Mouse (Mus musculus) right cerebral cortex, postnatal 14 days (tissue): ENCODE measurements around the gene Tdrd7.

ENCODE experiments used
- DNase-seq: peaks from one replicate; pipeline ENCODE4 v3.0.0; 2022

Tdrd7 gene

DNA sequence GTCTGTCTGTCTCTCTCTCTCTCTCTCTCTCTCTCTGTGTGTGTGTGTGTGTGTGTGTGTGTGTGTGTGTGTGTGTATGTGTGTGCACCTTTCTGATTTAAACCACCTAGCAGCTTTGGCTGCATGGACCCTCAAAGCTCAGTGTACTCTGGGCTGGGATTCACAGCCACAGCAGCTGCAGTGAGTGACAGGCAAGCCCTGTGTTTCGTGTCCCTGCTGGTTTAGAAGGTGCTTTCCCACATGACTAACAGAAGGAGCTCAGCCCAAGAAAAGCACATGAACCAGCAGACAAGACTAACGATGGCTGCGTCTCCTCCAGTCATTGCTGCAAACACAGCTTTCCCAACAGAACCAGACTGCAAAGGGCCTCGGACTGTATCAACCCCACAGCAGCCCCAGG is 82.8 kb downstream of the Tdrd7 start:
- no peak for DNase-seq

DNA sequence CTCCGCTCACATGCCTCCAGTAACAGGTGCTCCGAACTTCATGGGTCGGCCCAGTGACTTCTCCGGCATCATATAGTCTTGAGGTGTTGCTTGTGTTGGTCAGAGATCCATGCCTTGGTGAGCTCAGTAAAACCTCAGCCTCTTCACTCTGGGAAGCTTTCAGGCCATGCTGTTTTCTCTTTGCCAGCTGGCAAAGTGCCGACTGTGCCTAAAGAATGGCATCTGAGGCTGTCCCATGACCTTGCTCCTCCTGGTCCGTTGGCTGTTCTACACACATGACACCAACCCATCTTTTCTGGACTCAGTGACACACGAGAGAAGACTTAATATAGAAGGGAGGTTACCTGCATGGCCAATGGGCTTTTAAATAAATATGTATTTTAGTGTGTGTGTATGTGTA is 83.3 kb downstream of the Tdrd7 start:
- no peak for DNase-seq

DNA sequence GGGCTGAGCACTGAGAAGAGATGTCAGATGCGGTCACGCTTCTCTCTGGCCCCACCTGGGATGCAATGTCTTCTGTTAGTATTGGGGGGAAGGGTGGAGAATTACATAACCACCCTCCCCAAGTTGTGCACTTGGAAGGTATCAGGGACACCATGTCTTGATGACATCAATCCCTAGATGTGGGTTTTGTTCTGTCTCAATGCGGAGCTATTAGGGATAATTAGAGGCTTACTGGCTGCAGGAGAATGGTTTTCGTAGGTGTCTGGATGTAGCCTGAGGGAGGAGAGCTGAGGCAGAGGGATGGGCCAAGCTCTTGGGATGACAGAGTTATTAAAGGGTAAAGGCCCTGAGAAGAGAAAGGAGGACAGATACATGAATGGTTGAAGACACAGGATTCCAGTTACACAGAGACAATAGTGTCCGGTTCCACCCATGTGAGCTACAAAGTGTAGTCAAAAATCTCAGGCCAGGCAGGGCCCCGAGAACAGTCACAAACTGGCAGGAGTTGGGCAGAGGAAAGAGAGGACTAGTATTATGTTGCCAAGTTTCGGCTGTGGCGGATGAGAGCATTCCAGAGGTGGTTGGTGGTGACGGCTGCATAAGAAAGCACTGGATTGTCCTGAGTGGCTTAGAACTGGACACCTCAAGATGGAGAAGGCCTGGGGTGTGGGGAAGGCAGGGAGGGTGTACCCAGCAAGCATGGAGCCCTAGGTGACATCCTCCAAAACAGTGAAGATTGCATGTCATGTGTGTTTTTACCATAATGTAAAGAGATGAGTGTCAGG is 88.4 kb downstream of the Tdrd7 start:
- no peak for DNase-seq

- no peak for DNase-seq
These were observed 91.0 kb downstream of the Tdrd7 start for GRCm38 (mm10) chr4:46056163-46056562.

DNA sequence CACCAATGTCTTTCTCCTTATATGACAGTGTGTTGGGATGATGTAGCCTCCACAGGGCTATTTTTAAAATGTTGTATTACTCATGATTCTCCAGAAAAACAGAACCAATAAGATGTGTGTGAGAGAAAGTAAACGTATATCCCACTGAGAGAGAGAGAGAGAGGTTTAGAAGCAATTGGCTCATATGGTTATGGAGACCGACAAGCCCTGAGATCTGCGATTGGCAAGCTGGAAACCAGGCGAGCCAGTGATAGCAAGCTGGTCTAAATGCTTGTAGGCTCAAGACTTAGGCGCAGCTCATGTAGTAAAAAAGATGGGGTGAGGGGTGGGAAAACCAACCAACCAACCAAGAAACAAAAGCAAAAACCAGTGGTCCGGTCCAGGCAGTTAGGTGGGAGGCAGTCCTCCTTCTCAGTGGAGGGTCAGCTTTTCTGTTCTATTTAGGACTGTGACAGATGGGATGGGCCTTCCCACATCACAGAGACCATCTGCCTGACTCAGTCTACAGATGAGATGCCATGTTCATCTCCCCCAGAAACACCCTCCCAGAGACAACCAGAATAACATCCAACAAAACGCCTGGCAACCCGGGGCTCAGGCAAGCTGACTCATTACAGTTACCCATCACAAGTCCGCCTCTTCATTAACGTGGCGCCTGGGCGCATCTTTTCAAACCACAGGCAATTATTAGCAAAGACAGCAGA is 96.3 kb downstream of the Tdrd7 start:
- peak; percentile 47 for DNase-seq

DNA sequence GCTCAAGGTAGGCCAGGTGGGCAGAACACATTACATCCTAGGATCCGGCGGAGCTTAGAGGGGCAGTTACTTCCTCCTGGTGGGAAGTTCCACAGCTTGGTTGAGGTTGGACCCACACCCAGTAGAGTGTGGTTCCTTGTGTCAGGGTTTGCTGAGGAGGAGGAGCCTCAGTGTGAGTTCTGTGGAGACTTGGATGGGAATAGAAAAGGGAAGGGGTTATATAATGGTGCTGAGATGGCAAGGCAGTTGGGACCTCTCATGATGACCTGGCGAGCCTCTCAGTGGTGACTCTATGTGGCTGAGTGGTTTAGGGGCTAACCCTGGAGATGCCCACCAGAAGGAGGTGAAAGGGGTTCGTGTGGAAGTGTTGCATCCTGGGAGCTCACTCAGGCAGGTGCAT is 98.7 kb downstream of the Tdrd7 start:
- no peak for DNase-seq

DNA sequence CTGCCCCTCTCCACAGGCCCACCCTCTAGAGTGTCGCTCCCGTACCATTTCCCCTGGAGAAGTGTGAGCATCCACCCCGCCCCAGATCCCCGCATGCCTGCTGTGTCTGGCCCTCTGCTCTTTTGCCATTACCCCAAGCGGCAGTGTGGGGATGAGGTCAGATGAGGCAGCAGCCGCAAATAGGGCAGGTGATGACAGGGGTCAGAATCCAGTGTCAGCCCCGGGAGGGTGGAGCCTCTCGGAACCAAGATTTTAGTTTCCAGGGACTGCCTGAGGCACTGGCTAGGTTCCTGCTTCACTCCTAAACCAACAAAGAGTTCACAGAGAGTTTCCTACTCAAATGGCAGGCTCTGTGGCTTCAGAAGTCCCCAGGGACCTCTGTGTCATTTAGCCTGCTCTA is 99.1 kb downstream of the Tdrd7 start:
- no peak for DNase-seq

- DNase-seq, result no peak
These were observed 99.8 kb downstream of the Tdrd7 start for GRCm38 (mm10) chr4:46064961-46065360.

DNA sequence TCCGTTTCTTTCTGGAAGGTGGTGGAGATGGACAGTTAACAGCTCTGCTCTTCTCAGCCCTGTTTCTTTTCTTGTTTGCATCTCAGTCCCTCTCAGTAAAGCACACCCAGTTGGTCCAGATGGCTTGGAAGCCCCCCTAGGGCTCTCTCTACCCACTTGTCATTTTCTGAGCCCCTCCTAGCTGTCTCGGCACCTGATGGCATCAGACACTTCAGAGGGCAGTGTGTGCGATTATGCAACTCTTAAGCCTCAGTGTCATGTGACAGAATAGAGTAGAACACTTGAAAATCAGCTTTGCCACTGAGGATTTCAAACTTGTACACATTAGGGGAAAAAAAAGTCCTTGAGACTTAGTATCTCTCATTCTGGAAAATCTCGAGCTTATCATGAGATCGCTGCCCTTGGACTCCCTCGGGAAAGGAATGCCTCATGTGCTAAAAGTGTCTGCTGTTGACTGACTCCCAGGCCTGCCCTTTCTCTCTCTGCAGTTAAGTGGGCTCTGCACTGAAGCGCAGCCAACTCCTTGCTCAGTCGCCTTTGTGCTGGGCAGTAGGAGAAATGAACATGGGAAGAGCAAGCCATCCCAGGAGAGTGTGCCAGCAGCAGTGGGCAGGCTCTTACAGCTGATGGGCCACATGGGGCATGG is 100.7 kb downstream of the Tdrd7 start:
- no peak for DNase-seq

- DNase-seq, result no peak
These were observed 102.9 kb downstream of the Tdrd7 start for GRCm38 (mm10) chr4:46068060-46068459.

DNA sequence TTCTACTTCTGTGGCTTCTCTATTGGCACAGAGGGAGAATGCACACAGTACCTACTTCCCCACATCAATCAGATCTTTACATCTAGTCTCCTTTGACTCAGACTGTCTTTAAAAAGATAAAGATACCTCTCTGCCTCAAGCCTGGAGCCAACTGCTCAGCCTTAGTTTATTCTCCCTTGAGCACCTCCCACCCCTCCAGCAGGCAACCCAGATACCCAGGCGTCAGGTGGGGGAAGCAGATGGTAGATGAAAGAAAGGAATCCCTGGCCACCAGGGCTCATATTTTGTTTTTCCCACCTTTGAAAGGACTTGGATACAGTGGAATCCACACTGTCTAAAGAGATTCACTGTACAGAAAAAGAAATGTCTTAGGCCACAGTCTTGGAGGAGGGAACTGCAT is 103.4 kb downstream of the Tdrd7 start:
- DNase-seq, result no peak

DNA sequence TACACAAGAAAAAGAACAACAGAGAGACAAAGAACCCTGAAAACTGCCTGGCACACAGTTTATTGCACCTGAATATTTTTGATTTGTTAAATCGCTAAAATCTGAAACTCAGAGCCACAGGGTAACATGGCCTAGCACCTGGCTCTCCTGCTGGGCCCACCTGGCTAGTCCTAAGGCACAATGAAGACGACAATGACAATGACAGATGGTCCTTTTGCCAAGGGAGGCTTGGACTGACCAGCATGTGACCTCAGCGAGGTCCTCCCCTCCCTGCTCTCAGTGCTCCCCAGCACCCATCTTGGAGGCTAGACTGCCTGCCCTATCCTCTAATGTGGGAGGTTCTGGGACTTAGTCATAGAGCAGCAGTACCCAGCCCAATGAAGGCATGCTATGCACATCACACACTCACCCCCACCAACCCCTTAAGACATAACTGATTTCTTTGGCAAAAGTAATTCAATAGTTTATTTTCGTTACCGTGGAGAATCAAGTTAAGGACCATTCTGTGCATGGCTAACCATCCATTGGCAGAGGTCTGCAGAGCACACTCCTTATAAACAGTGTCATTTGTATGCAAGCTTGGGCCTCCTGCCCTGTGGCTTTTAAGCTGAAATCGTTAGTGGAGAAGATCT is 104.8 kb downstream of the Tdrd7 start:
- no peak for DNase-seq

DNA sequence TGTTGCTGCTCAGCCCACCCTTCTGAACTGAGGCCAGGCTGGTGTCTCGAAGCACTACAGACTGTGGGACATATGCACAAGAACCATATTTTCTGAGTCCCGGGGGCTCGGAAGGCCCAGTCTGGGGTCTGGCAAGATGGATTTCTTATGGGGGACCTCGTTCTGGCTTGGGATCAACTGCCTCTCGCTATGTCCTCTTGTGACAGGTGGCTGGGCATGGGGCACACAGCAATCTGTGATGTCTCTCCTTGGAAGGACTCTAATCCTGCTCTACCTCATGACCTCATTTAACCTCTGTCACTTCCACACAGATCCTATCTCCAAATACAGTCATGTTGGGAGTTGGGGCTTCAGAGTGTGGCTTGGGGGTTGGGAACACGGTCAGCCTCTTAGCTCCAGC is 107.5 kb downstream of the Tdrd7 start:
- no peak for DNase-seq

GRCm38 (mm10) chr4:46073736-46074135 is 108.6 kb downstream of the Tdrd7 start:
- DNase-seq, result peak; percentile 69

GRCm38 (mm10) chr4:46075664-46076063 is 110.5 kb downstream of the Tdrd7 start:
- DNase-seq, result no peak

DNA sequence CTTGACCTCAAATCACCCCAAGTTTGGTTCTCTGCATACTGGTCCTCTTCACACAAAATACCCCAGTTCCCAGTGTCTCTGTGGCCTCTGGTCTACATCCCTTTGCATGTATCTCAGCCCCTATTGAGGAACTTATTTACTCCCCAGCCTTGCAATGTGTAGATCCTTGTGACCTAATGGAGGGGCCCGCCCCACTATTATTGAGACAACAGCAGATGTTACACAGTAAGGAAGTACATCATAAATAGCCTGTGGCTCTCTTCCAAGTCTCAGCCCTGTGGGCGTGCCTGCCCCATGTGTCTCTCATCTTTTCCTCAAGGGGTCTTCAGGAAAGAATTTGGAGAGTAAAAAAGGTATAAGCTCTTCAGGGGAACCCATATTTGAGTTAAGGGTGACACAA is 111.8 kb downstream of the Tdrd7 start:
- DNase-seq, result no peak

DNA sequence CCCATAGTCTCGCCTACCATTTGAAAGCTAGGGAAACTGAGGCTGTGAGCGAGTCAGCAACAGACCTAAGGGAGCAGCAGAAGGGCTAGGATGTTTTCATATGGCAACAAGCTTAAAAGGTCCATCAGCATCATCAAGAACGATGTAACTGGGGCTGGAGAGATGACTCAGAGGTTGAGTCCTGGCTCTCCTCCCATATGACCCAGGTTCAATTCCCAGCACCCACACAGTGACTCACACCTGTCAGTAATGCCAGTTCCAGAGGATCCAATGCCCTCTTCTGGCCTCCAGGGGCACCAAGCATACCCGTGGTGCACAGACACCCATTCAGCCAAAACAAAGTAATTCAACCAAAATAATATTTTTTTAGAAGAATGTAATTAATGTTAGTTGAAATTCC is 115.1 kb downstream of the Tdrd7 start:
- no peak for DNase-seq

GRCm38 (mm10) chr4:46082555-46082954 is 117.4 kb downstream of the Tdrd7 start:
- DNase-seq, result no peak
